Mouse (Mus musculus) testis, adult 2 months (tissue): Measurements from ENCODE around the gene Acp4. TPM values are rescaled to one million over a fixed set of nuclear protein-coding genes. Genes with fewer than 3 reads are reported as not detected.

Experiments
- H3K27ac ChIP-seq: fragments of 200-500 bp; 2 replicates; pipeline ENCODE4 v1.5.1; 2012; ENCODE audit warnings: low read depth, low read length; ENCODE audit not compliant: control insufficient read depth, insufficient read depth
- H3K27me3 ChIP-seq: fragments of 200-500 bp; 2 replicates; pipeline ENCODE4 v1.6.1; 2012; ENCODE audit warnings: mild to moderate bottlenecking, low read length, moderate library complexity; ENCODE audit not compliant: control insufficient read depth, insufficient read depth
- H3K36me3 ChIP-seq: fragments of 200-500 bp; 2 replicates; pipeline ENCODE4 v1.6.1; 2012; ENCODE audit warnings: mild to moderate bottlenecking, low read length; ENCODE audit not compliant: control insufficient read depth, insufficient read depth
- H3K4me1 ChIP-seq: fragments of 200-500 bp; 2 replicates; pipeline ENCODE4 v1.6.1; 2012; ENCODE audit warnings: low read length; ENCODE audit not compliant: control insufficient read depth, insufficient read depth
- H3K4me3 ChIP-seq: fragments of 200-500 bp; 2 replicates; pipeline ENCODE4 v1.5.1; 2012; ENCODE audit warnings: low read depth, mild to moderate bottlenecking, low read length, moderate library complexity, mixed read lengths; ENCODE audit not compliant: control insufficient read depth
- CTCF ChIP-seq: fragments of 200-500 bp; IDR thresholded peaks from 2 replicates; pipeline ENCODE4 v1.5.1; 2012; ENCODE audit warnings: low read depth, mild to moderate bottlenecking, inconsistent platforms, low read length, moderate library complexity; ENCODE audit not compliant: control insufficient read depth, insufficient read depth, insufficient replicate concordance
- POLR2A ChIP-seq: fragments of 200-500 bp; IDR thresholded peaks from 2 replicates; pipeline ENCODE4 v1.6.1; 2012; ENCODE audit warnings: low read depth, mild to moderate bottlenecking, inconsistent platforms, low read length, moderate library complexity; ENCODE audit not compliant: control insufficient read depth
- polyA plus RNA-seq: library from polyadenylated mRNA; depleted of rRNA; stranded (reverse); fragments of >200 nt; gene quantifications from 2 replicates; pipeline ENCODE4 v1.2.3, GENCODE M21; 2012

The Acp4 gene
- polyA plus RNA-seq, 1 experiment: 29.1 TPM

DNA sequence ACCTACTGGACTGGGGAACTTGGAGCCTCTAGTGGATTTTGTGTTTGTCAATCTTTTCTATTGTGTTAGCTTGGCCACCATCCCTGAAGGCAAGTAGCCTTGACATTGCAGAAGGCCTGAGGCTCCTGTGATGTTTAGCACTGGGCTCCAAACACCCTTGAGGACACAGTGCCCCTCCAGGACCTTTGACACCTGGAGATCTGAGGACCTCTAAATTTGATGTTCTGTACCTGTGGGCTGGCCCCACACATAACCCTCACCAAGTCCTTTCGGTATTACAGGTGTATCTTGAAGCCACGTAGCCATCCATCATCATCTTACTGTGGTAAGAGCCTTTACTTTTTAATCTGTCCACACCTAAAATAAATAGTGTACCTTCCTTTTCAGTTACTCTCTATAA lies 9.2 kb downstream of the Acp4 start:
- Histone ChIP-seq H3K4me3 (no peak overlapping the region), H3K27ac (no peak overlapping the region), H3K27me3 (no peaks in the 10 kb centered on the region), H3K4me1 (peaks cover 4% of the 10 kb centered on the region), H3K36me3 (no peaks in the 10 kb centered on the region)
- no peak for TF ChIP-seq POLR2A
- no peak for TF ChIP-seq CTCF

DNA sequence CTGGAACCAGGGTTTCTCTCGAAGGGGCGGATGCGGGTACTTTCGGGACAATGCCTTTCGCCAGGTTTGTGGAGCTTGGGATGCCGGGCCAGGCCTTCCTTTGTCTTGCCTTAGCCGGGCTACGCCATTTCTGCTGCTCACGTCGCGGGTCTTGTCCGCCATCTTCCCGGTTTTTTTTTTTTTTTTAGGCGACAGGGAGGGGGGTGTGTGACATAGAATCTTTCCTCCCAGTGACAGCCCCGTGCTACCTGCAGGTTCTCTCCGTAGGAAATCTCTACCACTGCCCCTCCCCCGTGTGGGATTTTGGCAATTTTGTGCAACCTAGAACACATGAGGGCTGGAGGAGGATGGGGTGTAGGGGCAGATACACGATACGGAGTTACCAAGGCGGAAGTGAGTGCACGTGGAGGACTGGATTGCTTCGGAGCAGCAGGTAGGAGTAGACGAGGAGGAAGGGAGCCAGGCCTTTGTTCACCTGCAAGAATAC lies 10.2 kb downstream of the Acp4 start:
- H3K4me1 ChIP-seq: peaks cover 4% of the 10 kb centered on the region
- H3K36me3 ChIP-seq: no peaks in the 10 kb centered on the region
- H3K27ac ChIP-seq: peak overlapping the region; percentile 79
- H3K27me3 ChIP-seq: no peaks in the 10 kb centered on the region
- peak overlapping the region; percentile 85 for H3K4me3 ChIP-seq
- TF ChIP-seq POLR2A (no peak; the same call in 1 of the 2 replicates), CTCF (no peak)

DNA sequence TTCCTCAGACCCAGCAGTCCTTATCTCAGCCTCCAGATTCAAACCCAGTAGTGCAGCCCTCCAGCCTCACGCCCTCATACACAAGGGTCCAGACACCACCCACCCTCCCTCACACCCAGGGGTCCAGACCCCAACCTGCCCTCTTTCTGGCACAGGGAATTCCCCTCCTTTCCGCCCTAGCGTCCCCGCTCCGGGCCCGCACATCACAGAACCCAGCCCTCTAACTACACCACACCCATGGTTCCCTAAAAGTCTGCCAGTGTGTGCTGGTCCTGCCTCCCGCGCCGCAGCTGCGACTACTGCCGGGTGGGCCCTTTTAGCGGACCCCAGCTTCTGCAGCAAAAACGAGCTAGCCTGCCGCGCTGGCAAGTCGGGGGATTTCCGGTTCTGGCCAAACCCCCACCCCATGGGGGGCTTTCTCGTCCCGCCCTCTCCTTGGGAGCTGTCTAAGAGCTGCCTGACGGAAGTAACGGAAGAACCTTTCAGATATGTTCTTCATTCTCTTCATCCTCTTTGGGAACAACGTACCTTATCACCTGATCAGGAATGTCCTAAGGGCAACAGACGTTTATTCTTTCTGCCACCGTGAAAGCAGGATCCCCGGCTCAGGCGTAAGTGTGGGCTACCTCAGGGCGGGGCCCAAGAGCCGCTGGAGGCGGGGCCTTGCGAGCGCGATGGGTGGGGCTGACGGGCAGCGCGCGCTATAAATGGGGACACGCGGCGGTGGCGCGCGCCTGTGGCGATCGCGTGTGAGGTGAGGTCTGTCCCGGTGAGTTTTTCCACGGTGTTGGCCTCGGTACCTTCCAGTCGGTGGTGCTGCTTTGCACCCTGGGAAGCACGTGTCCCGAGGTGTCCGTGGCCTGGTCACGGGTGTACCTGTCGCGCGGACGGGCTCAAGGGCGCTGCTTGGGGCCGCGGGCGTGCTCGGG lies 10.9 kb downstream of the Acp4 start, which contains the start of the genes 1700028J19Rik and 2410002F23Rik:
1700028J19Rik (minus strand) TSS at position 641 of the 929 bp plus-strand sequence.
2410002F23Rik (plus strand) TSS at position 668 of the 929 bp plus-strand sequence.
- Histone ChIP-seq H3K4me1 (peaks cover 4% of the 10 kb centered on the region), H3K36me3 (no peaks in the 10 kb centered on the region), H3K27ac (peak within 1 kb of the TSS; percentile 91), H3K4me3 (peak within 1 kb of the TSS; percentile 85), H3K27me3 (no peaks in the 10 kb centered on the region)
- TF ChIP-seq CTCF: 0 out of 2 replicates have a peak, but pooled peaks have one; percentile 14
- TF ChIP-seq POLR2A: peak; percentile 98

DNA sequence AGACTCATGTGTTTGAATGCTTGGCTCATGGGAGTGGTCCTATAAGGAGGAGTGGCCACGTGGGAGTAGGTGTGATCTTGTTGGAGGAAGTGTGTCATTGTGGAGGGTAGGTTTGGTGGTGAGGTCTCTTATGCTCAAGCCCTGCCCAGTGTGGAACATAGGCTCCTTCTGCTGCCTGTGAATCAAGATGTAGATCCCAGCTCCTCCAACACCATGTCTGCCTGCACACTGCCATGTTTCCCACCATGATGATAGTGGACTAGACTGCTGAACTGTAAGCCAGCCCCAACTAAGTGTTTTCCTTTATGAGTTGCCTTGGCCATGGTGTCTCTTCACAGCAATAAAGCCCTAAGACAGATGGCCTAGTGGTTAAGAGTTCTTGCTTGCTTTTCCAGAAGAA lies 13.1 kb downstream of the Acp4 start:
- no peak for TF ChIP-seq CTCF
- TF ChIP-seq POLR2A: no peak
- no peaks in the 10 kb centered on the region; the same call in 1 of the 2 replicates for H3K36me3 ChIP-seq
- H3K4me3 ChIP-seq: no peak overlapping the region
- peaks cover 3% of the 10 kb centered on the region for H3K4me1 ChIP-seq
- no peaks in the 10 kb centered on the region for H3K27me3 ChIP-seq
- H3K27ac ChIP-seq: no peak overlapping the region

DNA sequence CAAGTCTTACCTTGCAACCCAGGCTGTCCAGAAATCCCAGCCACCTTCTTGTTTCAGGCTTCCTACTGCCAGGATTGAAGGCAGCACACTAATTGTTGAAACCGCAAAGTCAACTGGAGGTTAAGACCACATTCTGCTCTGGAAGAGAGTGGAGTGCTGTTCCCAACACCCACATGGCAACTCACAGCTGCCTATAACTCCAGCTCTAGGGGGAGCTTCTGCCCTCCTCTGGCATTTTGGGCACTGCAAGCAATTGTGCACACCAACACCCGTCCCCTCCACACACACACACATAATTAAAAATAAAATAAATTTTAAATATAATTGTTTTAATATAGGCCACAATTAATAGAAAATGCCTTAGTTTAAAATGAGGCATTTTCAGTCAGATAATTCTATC lies 16.0 kb downstream of the Acp4 start:
- Histone ChIP-seq H3K4me3 (no peak overlapping the region), H3K27ac (no peak overlapping the region), H3K36me3 (no peaks in the 10 kb centered on the region; the same call in 1 of the 2 replicates), H3K4me1 (peaks cover 3% of the 10 kb centered on the region), H3K27me3 (no peaks in the 10 kb centered on the region)
- TF ChIP-seq POLR2A (no peak), CTCF (no peak)

DNA sequence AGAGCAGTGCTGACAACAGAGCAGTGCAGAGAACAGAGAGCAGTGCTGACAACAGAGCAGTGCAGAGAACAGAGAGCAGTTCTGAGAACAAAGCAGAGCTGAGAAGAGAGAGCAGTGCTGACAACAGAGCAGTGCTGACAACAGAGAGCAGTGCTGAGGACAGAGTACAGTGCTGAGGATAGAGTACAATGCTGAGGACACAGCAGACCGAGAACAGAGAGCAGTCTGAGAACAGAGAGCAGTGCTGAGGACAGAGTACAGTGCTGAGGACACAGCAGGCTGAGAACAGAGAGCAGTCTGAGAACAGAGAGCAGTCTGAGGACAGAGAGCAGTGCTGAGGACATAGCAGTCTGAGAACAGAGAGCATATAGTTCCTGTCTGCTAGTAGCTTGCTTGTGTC lies 16.5 kb downstream of the Acp4 start:
- TF ChIP-seq POLR2A: no peak
- TF ChIP-seq CTCF: no peak
- Histone ChIP-seq H3K4me1 (peaks cover 3% of the 10 kb centered on the region), H3K36me3 (no peaks in the 10 kb centered on the region; the same call in 1 of the 2 replicates), H3K4me3 (no peak overlapping the region), H3K27ac (no peak overlapping the region), H3K27me3 (no peaks in the 10 kb centered on the region)

DNA sequence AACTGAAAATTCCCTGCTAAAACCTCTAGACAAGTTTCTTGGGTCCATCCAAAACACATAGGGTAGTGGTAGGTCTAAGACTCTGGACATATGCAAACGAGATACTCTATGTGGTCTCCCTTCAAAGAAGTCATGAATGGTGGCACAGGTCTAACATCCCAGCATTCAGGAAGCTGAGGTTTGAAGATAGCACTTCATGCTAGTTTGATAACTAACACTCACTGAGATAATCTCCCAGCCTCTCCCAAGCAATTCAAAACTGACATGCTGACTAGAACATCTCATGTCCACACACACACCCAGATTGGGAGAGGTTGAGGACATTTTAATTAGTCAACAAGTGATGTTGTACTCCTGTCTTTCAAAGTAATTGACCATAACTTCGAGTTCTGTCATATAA lies 17.3 kb downstream of the Acp4 start:
- H3K27ac ChIP-seq: no peak overlapping the region

More for the DNA sequence above, 17.3 kb downstream of the Acp4 start:
- Histone ChIP-seq H3K27me3 (no peaks in the 10 kb centered on the region), H3K4me1 (peaks cover 3% of the 10 kb centered on the region), H3K4me3 (no peak overlapping the region), H3K36me3 (no peaks in the 10 kb centered on the region; the same call in 1 of the 2 replicates)
- TF ChIP-seq CTCF (no peak), POLR2A (no peak)
